In the genomic region with DNA sequence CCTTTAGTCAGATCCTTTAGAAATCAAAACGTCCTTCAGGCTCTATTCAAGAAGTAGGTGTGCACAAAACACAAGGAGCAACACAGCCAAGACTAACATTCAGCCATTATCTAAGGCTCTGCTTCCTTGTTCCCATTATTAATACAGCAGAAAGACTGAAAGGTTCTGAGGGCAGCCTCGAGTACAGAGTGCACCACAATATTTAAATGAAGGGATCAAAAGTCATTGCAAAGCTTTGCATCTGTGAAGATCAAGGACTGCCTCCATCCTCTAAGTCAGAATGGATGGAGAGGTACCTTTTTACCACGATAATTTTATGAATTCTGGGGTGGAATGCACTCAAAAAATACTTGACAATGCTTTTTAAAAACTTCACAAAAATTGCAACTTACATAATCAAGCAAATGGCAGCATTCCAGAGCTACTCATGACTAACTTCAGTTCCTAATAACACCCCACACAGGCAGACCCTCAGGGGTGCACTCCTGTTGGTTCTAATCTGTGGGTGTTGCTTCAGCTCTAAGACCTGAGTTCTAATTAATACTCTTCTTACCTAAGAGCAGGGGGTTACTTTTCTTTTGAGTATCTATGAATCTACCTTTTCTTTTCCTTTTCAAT, we compare ENCODE assay signal across 20 mouse cellular contexts. TPM values are rescaled to one million over a fixed set of nuclear protein-coding genes. Genes with fewer than 3 reads are reported as not detected.
DNase-seq lines count a peak whose midpoint lies in the region; ATAC-seq and TF ChIP-seq lines count a peak whose summit lies in the region.
"Had no signal": no experiment of that assay in that cellular context is flagged by ENCODE, and none has a peak within 500 bp of the region (broad histone marks: within the 10 kb centered on the region; RNA-seq: fewer than 3 reads in every experiment).

No protein-coding gene starts in this region.

- peak; percentile 53 for DNase-seq in heart, adult 11 months
- DNase-seq in heart, postnatal 25 days (ENCODE audit: low spot score) = no peak
- DNase-seq in kidney, postnatal 0 days (ENCODE audit: low spot score) = no peak
- no peak for DNase-seq in kidney, postnatal 4 days
- peak; percentile 48 for DNase-seq in NIH3T3 (ENCODE audit: low read depth)
- DNase-seq: adrenal gland, postnatal 14 days; cerebellum, adult 2 months; cerebellum, postnatal 10 days; embryo, embryonic 11 days; gastrocnemius, postnatal 10 days; heart, postnatal 10 days had no signal

- no peak overlapping the region for H3K9ac ChIP-seq in kidney, postnatal 0 days (ENCODE audit: low read depth, low read length)
- H3K9ac ChIP-seq: embryonic facial prominence, embryonic 15.5 days; forebrain, embryonic 15.5 days; hindbrain, embryonic 13.5 days had no signal

- 75% methylated on average over 3 of the region's 3 CpGs for WGBS in kidney, postnatal 0 days
- WGBS in small intestine, adult 2 months = 30% methylated on average over 3 of the region's 3 CpGs

- H3K27ac ChIP-seq in kidney, postnatal 0 days = 0 out of 2 replicates have a peak overlapping the region, but pooled peaks have one; percentile 57
- H3K27ac ChIP-seq in small intestine, adult 2 months (ENCODE audit: insufficient read depth, low read depth, low read length) = peak overlapping the region; percentile 42; the same call in 1 of the 2 replicates
- H3K27ac ChIP-seq: embryonic facial prominence, embryonic 15.5 days; forebrain, embryonic 15.5 days; hindbrain, embryonic 13.5 days; hindbrain, postnatal 0 days had no signal

- no peak for TF ChIP-seq CTCF in kidney, postnatal 0 days (IDR thresholded peaks at IDR 0.05; ENCODE audit: low read depth)
- TF ChIP-seq CTCF in small intestine, adult 2 months (IDR thresholded peaks at IDR 0.05; ENCODE audit: extremely low read depth, insufficient read length, insufficient replicate concordance, low read depth, low read length) = no peak

- intact Hi-C loops in heart, postnatal 25 days (cut with DNase I) = no loop called here

- peaks cover 49% of the 10 kb centered on the region for H3K36me3 ChIP-seq in kidney, postnatal 0 days (ENCODE audit: insufficient read depth, low read length)
- H3K36me3 ChIP-seq in small intestine, adult 2 months (ENCODE audit: control insufficient read depth, insufficient read depth, low read length) = peaks cover 22% of the 10 kb centered on the region

- no peak overlapping the region for H3K4me3 ChIP-seq in kidney, postnatal 0 days (replicated peaks; ENCODE audit: low read depth, low read length)
- H3K4me3 ChIP-seq in small intestine, adult 2 months (ENCODE audit: low read depth, low read length) = no peak overlapping the region
- H3K4me3 ChIP-seq: embryonic facial prominence, embryonic 15.5 days; erythroblast, embryonic 14.5 days; forebrain, embryonic 15.5 days; hindbrain, embryonic 13.5 days had no signal

- no peak overlapping the region for H3K4me2 ChIP-seq in kidney, postnatal 0 days (ENCODE audit: low read length)
- H3K4me2 ChIP-seq: embryonic facial prominence, embryonic 15.5 days; forebrain, embryonic 15.5 days; hindbrain, embryonic 13.5 days had no signal

- no peak for ATAC-seq in kidney, postnatal 0 days (replicated peaks; ENCODE audit: low FRiP score, low read depth)
- ATAC-seq in erythroid progenitor cell, adult 5-6 weeks (replicated peaks; ENCODE audit: low FRiP score, poor library complexity, severe bottlenecking) = no peak
- ATAC-seq: activated CD4-positive, CD25-positive, alpha-beta regulatory T cell, adult 4 months; forebrain, embryonic 15.5 days; hindbrain, postnatal 0 days; Patski had no signal

- no peaks in the 10 kb centered on the region for H3K27me3 ChIP-seq in kidney, postnatal 0 days (ENCODE audit: insufficient read depth, low read length)
- H3K27me3 ChIP-seq in small intestine, adult 2 months (ENCODE audit: control insufficient read depth, insufficient read depth, low read length) = no peaks in the 10 kb centered on the region
- H3K27me3 ChIP-seq: embryonic facial prominence, embryonic 15.5 days; forebrain, embryonic 15.5 days; hindbrain, embryonic 13.5 days; Patski had no signal

- no peak for TF ChIP-seq POLR2A in small intestine, adult 2 months (IDR thresholded peaks at IDR 0.05; ENCODE audit: low read depth, low read length)

- H3K4me1 ChIP-seq in kidney, postnatal 0 days (replicated peaks; ENCODE audit: insufficient read depth, low read length) = peaks cover 3% of the 10 kb centered on the region; the same call in 1 of the 2 replicates
- peaks cover 6% of the 10 kb centered on the region for H3K4me1 ChIP-seq in small intestine, adult 2 months (ENCODE audit: control insufficient read depth, insufficient read depth, insufficient read length, low read length)
- H3K4me1 ChIP-seq: embryonic facial prominence, embryonic 15.5 days; forebrain, embryonic 15.5 days had no signal

- H3K9me3 ChIP-seq in kidney, postnatal 0 days (replicated peaks; ENCODE audit: low read length) = no peaks in the 10 kb centered on the region
- H3K9me3 ChIP-seq: embryonic facial prominence, embryonic 15.5 days; forebrain, embryonic 15.5 days; hindbrain, embryonic 13.5 days had no signal

RNA-seq across cellular contexts. Expression of a gene that starts 29.7 kb away (rescaled TPM):
- total RNA-seq in heart, postnatal 25 days (2021) = 10 to 100 TPM; 17.2 to 17.8 TPM
- polyA plus RNA-seq in kidney, postnatal 0 days (2015; fragmentation: Nextera tagmentation; extraction: Ambion mirVana) = 153 and 157 TPM in 2 replicates
- 5.8 and 8.8 TPM in 2 replicates for polyA plus RNA-seq in small intestine, adult 2 months (2012; rRNA removed)
- 18.0 and 36.0 TPM in 2 replicates for total RNA-seq in erythroid progenitor cell, adult 5-6 weeks (2015; ENCODE audit: low replicate concordance)
- total RNA-seq in erythroid progenitor cell, adult 5-6 weeks (2017; ENCODE audit: low replicate concordance) = 17.8 and 35.9 TPM in 2 replicates

Comparison
In these comparisons a context has a peak if more than half of its experiments do, and no peak if none do; other contexts are left out.
1. DNase-seq: peak in heart, adult 11 months (single experiment) and NIH3T3 (single experiment); none in heart, postnatal 25 days (single experiment), kidney, postnatal 0 days (single experiment) and kidney, postnatal 4 days (0 of 2).